Mouse (Mus musculus) hindbrain, embryonic 15.5 days (tissue): Measurements from ENCODE around the gene Trp73. TPM values are rescaled to one million over a fixed set of nuclear protein-coding genes. Genes with fewer than 3 reads are reported as not detected.

Experiments
- ATAC-seq: fragments of 200-750 bp; cut with Nextera tagmentation; 2 replicates; pipeline ENCODE4 v1.8.0; 2017; ENCODE audit warnings: low read depth, moderate number of reproducible peaks, moderate TSS enrichment; ENCODE audit not compliant: low FRiP score
- H3K27ac ChIP-seq: fragments of 300-500 bp; sonication (generic); replicated peaks from 2 replicates; pipeline ENCODE4 v1.5.1; 2015; ENCODE audit warnings: mild to moderate bottlenecking, inconsistent platforms
- H3K27me3 ChIP-seq: fragments of 300-500 bp; sonication (generic); 2 replicates; pipeline ENCODE4 v1.6.1; 2015; ENCODE audit warnings: control low read depth, inconsistent platforms
- H3K36me3 ChIP-seq: fragments of 300-500 bp; sonication (generic); 2 replicates; pipeline ENCODE4 v1.6.1; 2015; ENCODE audit warnings: control low read depth, inconsistent platforms
- H3K4me1 ChIP-seq: fragments of 300-500 bp; sonication (generic); replicated peaks from 2 replicates; pipeline ENCODE4 v1.6.1; 2015; ENCODE audit warnings: control low read depth, inconsistent platforms
- H3K4me2 ChIP-seq: fragments of 300-500 bp; sonication (generic); 2 replicates; pipeline ENCODE4 v1.6.1; 2015; ENCODE audit warnings: moderate library complexity, mild to moderate bottlenecking, inconsistent platforms
- H3K4me3 ChIP-seq: fragments of 300-500 bp; sonication (generic); 2 replicates; pipeline ENCODE4 v1.5.1; 2015; ENCODE audit warnings: mild to moderate bottlenecking, inconsistent platforms
- H3K9ac ChIP-seq: fragments of 300-500 bp; sonication (generic); 2 replicates; pipeline ENCODE4 v1.6.1; 2015; ENCODE audit warnings: inconsistent platforms
- H3K9me3 ChIP-seq: fragments of 300-500 bp; sonication (generic); 2 replicates; pipeline ENCODE4 v1.6.1; 2016; ENCODE audit warnings: control low read depth, inconsistent platforms
- WGBS: fragments of 180-500 bp; shearing (Covaris S2); methylation state at CpG from one replicate; pipeline ENCODE4 v1.1.7; 2015; 5-methylcytosine and 5-hydroxymethylcytosine counted together
- polyA plus RNA-seq: library from polyadenylated mRNA; unstranded; fragments of >200 nt; fragmentation: Nextera tagmentation; extraction: Ambion mirVana; gene quantifications from 2 replicates; pipeline ENCODE4 v1.2.1, GENCODE M21; 2015

The Trp73 gene
- polyA plus RNA-seq, 1 experiment from 2014 or later = 0.92 TPM

- H3K9me3 ChIP-seq = no peaks in the 10 kb centered on the region
- no peak overlapping the region for H3K27ac ChIP-seq
- no peaks in the 10 kb centered on the region for H3K27me3 ChIP-seq
- H3K4me3 ChIP-seq = no peak overlapping the region
- H3K36me3 ChIP-seq = no peaks in the 10 kb centered on the region
- H3K9ac ChIP-seq = no peak overlapping the region
- no peak for ATAC-seq
- no peaks in the 10 kb centered on the region for H3K4me1 ChIP-seq
- WGBS = 57% methylated on average over 2 of the region's 2 CpGs
- H3K4me2 ChIP-seq = no peak overlapping the region
These were observed 83.3 kb downstream of the Trp73 start for GRCm38 (mm10) chr4:154056661-154057060.

GRCm38 (mm10) chr4:154056046-154056445 lies 84.0 kb downstream of the Trp73 start:
- Histone ChIP-seq H3K9me3 (no peaks in the 10 kb centered on the region), H3K4me3 (no peak overlapping the region), H3K36me3 (no peaks in the 10 kb centered on the region), H3K4me2 (no peak overlapping the region), H3K27me3 (no peaks in the 10 kb centered on the region), H3K27ac (no peak overlapping the region), H3K9ac (no peak overlapping the region), H3K4me1 (no peaks in the 10 kb centered on the region)
- WGBS = 84% methylated on average over 2 of the region's 2 CpGs
- ATAC-seq = no peak

GRCm38 (mm10) chr4:154055482-154055881 lies 84.5 kb downstream of the Trp73 start:
- Histone ChIP-seq H3K36me3 (no peaks in the 10 kb centered on the region), H3K9me3 (no peaks in the 10 kb centered on the region), H3K27me3 (no peaks in the 10 kb centered on the region), H3K4me3 (no peak overlapping the region), H3K27ac (no peak overlapping the region), H3K4me1 (no peaks in the 10 kb centered on the region), H3K9ac (no peak overlapping the region), H3K4me2 (no peak overlapping the region)
- WGBS = 91% methylated on average over 7 of the region's 7 CpGs
- no peak for ATAC-seq

GRCm38 (mm10) chr4:154053065-154053464 lies 86.9 kb downstream of the Trp73 start:
- no peak overlapping the region for H3K27ac ChIP-seq
- ATAC-seq = no peak
- 67% methylated on average over 4 of the region's 4 CpGs for WGBS
- no peak overlapping the region for H3K9ac ChIP-seq
- no peaks in the 10 kb centered on the region for H3K4me1 ChIP-seq
- no peaks in the 10 kb centered on the region for H3K9me3 ChIP-seq
- H3K4me3 ChIP-seq = no peak overlapping the region
- H3K4me2 ChIP-seq = no peak overlapping the region
- H3K27me3 ChIP-seq = no peaks in the 10 kb centered on the region
- H3K36me3 ChIP-seq = no peaks in the 10 kb centered on the region

- WGBS = 92% methylated on average over 3 of the region's 3 CpGs
- no peak overlapping the region for H3K4me2 ChIP-seq
- no peak overlapping the region for H3K27ac ChIP-seq
- H3K27me3 ChIP-seq = no peaks in the 10 kb centered on the region
- ATAC-seq = no peak
- H3K9ac ChIP-seq = no peak overlapping the region
- no peaks in the 10 kb centered on the region for H3K4me1 ChIP-seq
- no peaks in the 10 kb centered on the region for H3K9me3 ChIP-seq
- no peak overlapping the region for H3K4me3 ChIP-seq
- no peaks in the 10 kb centered on the region for H3K36me3 ChIP-seq
These were observed 88.6 kb downstream of the Trp73 start for GRCm38 (mm10) chr4:154051401-154051800.

GRCm38 (mm10) chr4:154045837-154046236 lies 94.2 kb downstream of the Trp73 start:
- 72% methylated on average over 5 of the region's 5 CpGs for WGBS
- H3K36me3 ChIP-seq = no peaks in the 10 kb centered on the region
- H3K9me3 ChIP-seq = no peaks in the 10 kb centered on the region
- H3K4me2 ChIP-seq = no peak overlapping the region
- H3K27me3 ChIP-seq = no peaks in the 10 kb centered on the region
- no peak overlapping the region for H3K4me3 ChIP-seq
- no peak overlapping the region for H3K27ac ChIP-seq
- ATAC-seq = no peak
- no peak overlapping the region for H3K9ac ChIP-seq
- no peaks in the 10 kb centered on the region for H3K4me1 ChIP-seq

GRCm38 (mm10) chr4:154042577-154042976 lies 97.4 kb downstream of the Trp73 start, which contains the start of gene Ccdc27:
Gene Ccdc27 (minus strand): TSS chr4:154042677.
- Histone ChIP-seq H3K27me3 (no peaks in the 10 kb centered on the region), H3K9me3 (no peaks in the 10 kb centered on the region), H3K27ac (no peak within 1 kb of the TSS), H3K36me3 (no peaks in the 10 kb centered on the region), H3K4me2 (no peak within 1 kb of the TSS), H3K9ac (no peak within 1 kb of the TSS), H3K4me3 (no peak within 1 kb of the TSS), H3K4me1 (no peaks in the 10 kb centered on the region)
- 89% methylated on average over 9 of the region's 9 CpGs for WGBS
- ATAC-seq = no peak

DNA sequence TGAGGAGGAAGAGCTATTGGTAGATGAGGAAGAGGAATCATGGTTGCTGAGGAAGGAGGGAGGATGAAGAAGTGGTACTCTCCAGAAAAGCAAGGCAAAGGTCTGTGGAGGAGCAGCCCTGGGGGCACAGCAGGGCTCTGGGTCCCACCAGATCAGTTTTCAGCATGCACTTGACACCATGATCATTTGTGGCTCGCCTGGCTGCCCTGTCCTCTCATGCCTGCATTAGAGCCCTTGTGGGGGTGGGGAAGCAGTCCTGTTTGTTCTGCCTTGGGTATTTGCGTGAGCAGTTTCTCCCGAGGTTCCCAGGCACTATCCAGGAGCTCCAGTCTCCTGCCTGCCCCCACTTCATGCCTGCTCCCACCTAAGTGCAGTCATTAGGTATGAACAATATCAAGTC lies 102.9 kb downstream of the Trp73 start:
- Histone ChIP-seq H3K9ac (no peak overlapping the region), H3K27ac (no peak overlapping the region), H3K4me1 (no peaks in the 10 kb centered on the region), H3K9me3 (no peaks in the 10 kb centered on the region), H3K4me3 (no peak overlapping the region), H3K36me3 (no peaks in the 10 kb centered on the region), H3K27me3 (no peaks in the 10 kb centered on the region), H3K4me2 (no peak overlapping the region)
- no peak for ATAC-seq
- WGBS = 38% methylated on average over 3 of the region's 3 CpGs

- Histone ChIP-seq H3K4me3 (no peak overlapping the region), H3K27me3 (peaks cover 5% of the 10 kb centered on the region; the same call in 1 of the 2 replicates), H3K4me1 (peaks cover 20% of the 10 kb centered on the region), H3K9ac (no peak overlapping the region), H3K4me2 (no peak overlapping the region), H3K9me3 (no peaks in the 10 kb centered on the region), H3K27ac (no peak overlapping the region), H3K36me3 (no peaks in the 10 kb centered on the region)
- ATAC-seq = no peak
These were observed 111.4 kb downstream of the Trp73 start for GRCm38 (mm10) chr4:154028646-154029045.

DNA sequence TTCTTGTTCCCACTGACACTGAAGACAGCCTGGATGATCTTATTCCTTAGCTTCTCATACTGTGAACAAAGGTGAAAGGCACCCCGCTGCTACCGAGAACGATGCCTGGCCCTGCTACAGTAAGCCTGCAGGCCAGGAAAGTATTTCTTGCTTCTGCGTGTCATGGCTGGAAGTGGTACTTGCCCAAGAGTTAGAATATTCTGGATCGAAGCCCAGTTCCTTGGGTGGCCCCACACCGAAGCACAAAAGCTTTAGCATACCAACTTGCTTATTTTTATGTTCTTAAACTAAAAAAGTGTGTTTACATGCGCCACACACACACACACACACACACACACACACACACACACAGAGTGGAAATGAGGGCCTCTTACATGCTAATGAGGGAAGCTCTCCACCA lies 111.9 kb downstream of the Trp73 start:
- WGBS = 76% methylated on average over 7 of the region's 7 CpGs
- no peak overlapping the region for H3K4me2 ChIP-seq
- ATAC-seq = no peak

GRCm38 (mm10) chr4:154026441-154026761 lies 113.6 kb downstream of the Trp73 start:
- 35% methylated on average over 2 of the region's 2 CpGs for WGBS
- Histone ChIP-seq H3K4me3 (peak overlapping the region; percentile 36; the same call in 1 of the 2 replicates), H3K36me3 (peaks cover 5% of the 10 kb centered on the region), H3K27me3 (peaks cover 5% of the 10 kb centered on the region; the same call in 1 of the 2 replicates), H3K9me3 (no peaks in the 10 kb centered on the region), H3K9ac (0 out of 2 replicates have a peak overlapping the region, but pooled peaks have one; percentile 24), H3K4me2 (peak overlapping the region; percentile 54), H3K27ac (no peak overlapping the region), H3K4me1 (peaks cover 27% of the 10 kb centered on the region)
- ATAC-seq = no peak

More for the DNA sequence above, 111.9 kb downstream of the Trp73 start:
- H3K9ac ChIP-seq = no peak overlapping the region
- no peak overlapping the region for H3K27ac ChIP-seq
- no peak overlapping the region for H3K4me3 ChIP-seq
- H3K9me3 ChIP-seq = no peaks in the 10 kb centered on the region
- no peaks in the 10 kb centered on the region for H3K36me3 ChIP-seq
- H3K4me1 ChIP-seq = peaks cover 21% of the 10 kb centered on the region
- peaks cover 5% of the 10 kb centered on the region; the same call in 1 of the 2 replicates for H3K27me3 ChIP-seq

GRCm38 (mm10) chr4:154025641-154026440 lies 114.2 kb downstream of the Trp73 start, which contains the start of gene Smim1:
Gene Smim1 (minus strand): TSS chr4:154026230.
- Histone ChIP-seq H3K36me3 (peaks cover 10% of the 10 kb centered on the region), H3K9ac (0 out of 2 replicates have a peak within 1 kb of the TSS, but pooled peaks have one; percentile 24), H3K27me3 (peaks cover 5% of the 10 kb centered on the region; the same call in 1 of the 2 replicates), H3K4me3 (peak within 1 kb of the TSS; percentile 36), H3K27ac (no peak within 1 kb of the TSS), H3K4me1 (peaks cover 27% of the 10 kb centered on the region), H3K4me2 (peak within 1 kb of the TSS; percentile 54), H3K9me3 (no peaks in the 10 kb centered on the region)
- peak; percentile 73 for ATAC-seq
- WGBS = 3% methylated on average over 33 of the region's 33 CpGs
